8 mouse cellular contexts compared by ENCODE assay signal in the genomic region with DNA sequence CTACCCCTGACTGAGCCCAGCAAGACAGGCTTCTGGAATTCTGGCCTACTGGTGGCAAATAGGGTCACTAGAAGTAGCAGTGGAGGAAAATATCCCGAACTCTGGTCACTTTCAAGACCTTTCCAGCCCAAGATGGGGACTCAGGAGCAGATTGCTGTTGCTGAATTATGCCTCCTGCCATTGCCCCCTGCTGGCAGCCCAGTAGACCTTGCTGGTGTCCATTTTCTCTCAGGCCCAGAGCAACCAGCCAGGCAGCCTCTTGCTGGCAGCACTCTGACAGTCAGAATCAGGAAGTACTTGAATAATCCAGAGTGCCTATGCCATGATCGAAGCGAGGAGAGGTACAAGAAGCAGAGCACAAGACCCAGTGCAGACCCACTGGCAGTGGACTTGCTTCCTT. TPM values are rescaled to one million over a fixed set of nuclear protein-coding genes. Genes with fewer than 3 reads are reported as not detected.
DNase-seq lines count a peak whose midpoint lies in the region; ATAC-seq and TF ChIP-seq lines count a peak whose summit lies in the region.
"Had no signal": no experiment of that assay in that cellular context is flagged by ENCODE, and none has a peak within 500 bp of the region (broad histone marks: within the 10 kb centered on the region; RNA-seq: fewer than 3 reads in every experiment).

No protein-coding gene starts in this region.

- WGBS in liver, adult 2 months: 60% methylated on average over 3 of the region's 3 CpGs
- WGBS in liver, embryonic 12.5 days (ENCODE audit: insufficient replicate concordance): 30% methylated on average over 3 of the region's 3 CpGs
- WGBS in intestine, postnatal 0 days: 39% methylated on average over 3 of the region's 3 CpGs

- peaks cover 2% of the 10 kb centered on the region; the same call in 1 of the 2 replicates for H3K4me1 ChIP-seq in liver, adult 2 months (ENCODE audit: control insufficient read depth, insufficient read depth, low read length)
- H3K4me1 ChIP-seq in liver, embryonic 12.5 days: 0 out of 2 replicates have a peak, but pooled peaks cover 7% of the 10 kb centered on the region
- peaks cover 15% of the 10 kb centered on the region for H3K4me1 ChIP-seq in bone marrow macrophage, adult 2 months (ENCODE audit: control insufficient read depth, insufficient read depth, low read length)
- H3K4me1 ChIP-seq in intestine, postnatal 0 days (replicated peaks; ENCODE audit: control insufficient read depth, insufficient read depth, low read length): no peaks in the 10 kb centered on the region
- H3K4me1 ChIP-seq: embryonic facial prominence, embryonic 15.5 days had no signal

- H3K27me3 ChIP-seq in liver, adult 2 months (ENCODE audit: control insufficient read depth, insufficient read depth, low read length): 0 out of 2 replicates have a peak, but pooled peaks cover 2% of the 10 kb centered on the region
- H3K27me3 ChIP-seq in liver, embryonic 12.5 days (replicated peaks): peaks cover 53% of the 10 kb centered on the region
- H3K27me3 ChIP-seq in intestine, postnatal 0 days (replicated peaks; ENCODE audit: control insufficient read depth, insufficient read depth, low read length): no peaks in the 10 kb centered on the region
- H3K27me3 ChIP-seq in splenic B cell, adult 2 months (ENCODE audit: control insufficient read depth, insufficient read depth, low read length, poor library complexity, severe bottlenecking): no peaks in the 10 kb centered on the region

- no peak overlapping the region for H3K27ac ChIP-seq in liver, adult 2 months (replicated peaks; ENCODE audit: insufficient read depth, low read depth, low read length)
- H3K27ac ChIP-seq in liver, embryonic 12.5 days: no peak overlapping the region
- peak overlapping the region; percentile 29 for H3K27ac ChIP-seq in bone marrow macrophage, adult 2 months (ENCODE audit: insufficient read depth, low read depth, low read length)
- no peak overlapping the region for H3K27ac ChIP-seq in intestine, postnatal 0 days (ENCODE audit: low read depth, low read length)
- H3K27ac ChIP-seq: embryonic facial prominence, embryonic 15.5 days had no signal

- peak; percentile 71 for TF ChIP-seq CTCF in liver, adult 2 months (IDR thresholded peaks at IDR 0.05; ENCODE audit: low read depth, low read length)
- TF ChIP-seq CTCF in bone marrow macrophage, adult 2 months (IDR thresholded peaks at IDR 0.05; ENCODE audit: low read depth, low read length): peak; percentile 49
- peak; percentile 73 for TF ChIP-seq CTCF in intestine, postnatal 0 days (IDR thresholded peaks at IDR 0.05; ENCODE audit: low read depth)

- H3K4me2 ChIP-seq in liver, embryonic 12.5 days: no peak overlapping the region
- no peak overlapping the region for H3K4me2 ChIP-seq in intestine, postnatal 0 days (replicated peaks; ENCODE audit: low read depth)
- H3K4me2 ChIP-seq: embryonic facial prominence, embryonic 15.5 days had no signal

- ATAC-seq in liver, embryonic 12.5 days: no peak
- ATAC-seq in intestine, postnatal 0 days: no peak

- H3K79me2 ChIP-seq in liver, adult 2 months (ENCODE audit: control insufficient read depth, insufficient read depth, low read length): no peaks in the 10 kb centered on the region

- TF ChIP-seq POLR2A in liver, adult 2 months (IDR thresholded peaks at IDR 0.05; ENCODE audit: extremely low read depth, insufficient read depth, low read length): no peak
- no peak for TF ChIP-seq POLR2A in bone marrow macrophage, adult 2 months (IDR thresholded peaks at IDR 0.05; ENCODE audit: borderline replicate concordance, low read depth, low read length)

- no peak overlapping the region for H3K4me3 ChIP-seq in liver, adult 2 months (ENCODE audit: insufficient read depth, low read depth, low read length)
- no peak overlapping the region for H3K4me3 ChIP-seq in liver, embryonic 12.5 days
- H3K4me3 ChIP-seq in bone marrow macrophage, adult 2 months (ENCODE audit: insufficient read depth, low read length): no peak overlapping the region
- no peak overlapping the region for H3K4me3 ChIP-seq in intestine, postnatal 0 days (ENCODE audit: low read depth, low read length)
- H3K4me3 ChIP-seq: embryonic facial prominence, embryonic 15.5 days had no signal

- DNase-seq in liver, adult 2 months (ENCODE audit: extremely low read depth, low read depth, low spot score): peak; percentile 19
- DNase-seq in splenic B cell, adult 2 months (ENCODE audit: low read depth, low spot score): peak; percentile 58
- DNase-seq in layer of hippocampus, adult 9-11 months: no peak
- DNase-seq in layer of hippocampus, adult 8-10 months (ENCODE audit: low spot score in 2 of 2): no peak

- H3K9ac ChIP-seq in liver, adult 2 months (ENCODE audit: low read depth, low read length): no peak overlapping the region
- H3K9ac ChIP-seq in liver, embryonic 12.5 days: no peak overlapping the region
- H3K9ac ChIP-seq in intestine, postnatal 0 days (ENCODE audit: low read depth, low read length): no peak overlapping the region
- H3K9ac ChIP-seq: embryonic facial prominence, embryonic 15.5 days had no signal

- H3K9me3 ChIP-seq in liver, embryonic 12.5 days (replicated peaks): no peaks in the 10 kb centered on the region
- no peaks in the 10 kb centered on the region for H3K9me3 ChIP-seq in intestine, postnatal 0 days (ENCODE audit: control insufficient read depth)
- H3K9me3 ChIP-seq: embryonic facial prominence, embryonic 15.5 days had no signal

- no peaks in the 10 kb centered on the region for H3K36me3 ChIP-seq in liver, adult 2 months (ENCODE audit: control insufficient read depth, insufficient read depth, low read length)
- no peaks in the 10 kb centered on the region for H3K36me3 ChIP-seq in liver, embryonic 12.5 days
- H3K36me3 ChIP-seq in intestine, postnatal 0 days (ENCODE audit: control insufficient read depth, insufficient read depth): no peaks in the 10 kb centered on the region
- H3K36me3 ChIP-seq in splenic B cell, adult 2 months (ENCODE audit: control insufficient read depth, insufficient read depth, low read length, poor library complexity, severe bottlenecking): no peaks in the 10 kb centered on the region
- H3K36me3 ChIP-seq: embryonic facial prominence, embryonic 15.5 days had no signal

RNA-seq across cellular contexts. Expression of gene Pnck, which starts 4.4 kb away (rescaled TPM):
- total RNA-seq in liver, adult 2 months (2014; rRNA removed): not detected in 2 replicates
- polyA plus RNA-seq in liver, adult 2 months (2012; rRNA removed): 0.07 TPM in 1 of 2 replicates, not detected in the other
- 1.2 and 1.4 TPM in 2 replicates for polyA plus RNA-seq in liver, embryonic 12.5 days (2016; fragmentation: Nextera tagmentation; extraction: Ambion mirVana)
- not detected in 2 replicates for polyA plus RNA-seq in bone marrow macrophage, adult 2 months (2012; ENCODE audit: insufficient read depth, insufficient read length, missing spikeins)
- 8.5 and 9.4 TPM in 2 replicates for polyA plus RNA-seq in intestine, postnatal 0 days (2015; fragmentation: Nextera tagmentation; extraction: Ambion mirVana)
- 100 to 1,000 TPM; 115 to 126 (median 117) TPM for total RNA-seq in layer of hippocampus, adult 8-10 months (2022)

RNA-seq across cellular contexts. Expression of gene Dusp9, which starts 16.3 kb away (rescaled TPM):
- total RNA-seq in liver, adult 2 months (2014; rRNA removed): 0.07 TPM in 1 of 2 replicates, not detected in the other
- 0.04 TPM in 1 of 2 replicates, not detected in the other for polyA plus RNA-seq in liver, adult 2 months (2012; rRNA removed)
- polyA plus RNA-seq in liver, embryonic 12.5 days (2016; fragmentation: Nextera tagmentation; extraction: Ambion mirVana): 55.2 and 56.5 TPM in 2 replicates
- polyA plus RNA-seq in bone marrow macrophage, adult 2 months (2012; ENCODE audit: insufficient read depth, insufficient read length, missing spikeins): not detected in 2 replicates
- polyA plus RNA-seq in intestine, postnatal 0 days (2015; fragmentation: Nextera tagmentation; extraction: Ambion mirVana): 2.2 and 2.7 TPM in 2 replicates
- total RNA-seq in layer of hippocampus, adult 8-10 months (2022): under 1 TPM; 0.28 to 0.58 (median 0.38) TPM

RNA-seq across cellular contexts. Expression of gene Slc6a8, which starts 17.4 kb away (rescaled TPM):
- total RNA-seq in liver, adult 2 months (2014; rRNA removed): 1.0 and 2.6 TPM in 2 replicates
- polyA plus RNA-seq in liver, adult 2 months (2012; rRNA removed): 2.3 and 5.2 TPM in 2 replicates
- 1.3 and 1.8 TPM in 2 replicates for polyA plus RNA-seq in liver, embryonic 12.5 days (2016; fragmentation: Nextera tagmentation; extraction: Ambion mirVana)
- 39.8 and 41.2 TPM in 2 replicates for polyA plus RNA-seq in bone marrow macrophage, adult 2 months (2012; ENCODE audit: insufficient read depth, insufficient read length, missing spikeins)
- 46.8 and 50.9 TPM in 2 replicates for polyA plus RNA-seq in intestine, postnatal 0 days (2015; fragmentation: Nextera tagmentation; extraction: Ambion mirVana)
- total RNA-seq in layer of hippocampus, adult 8-10 months (2022): 100 to 1,000 TPM; 101 to 115 (median 108) TPM

Comparison
In these comparisons a context has a peak if more than half of its experiments do, and no peak if none do; other contexts are left out.
1. RNA of gene Dusp9, which starts 16.3 kb away (polyA plus RNA-seq): 55.2 to 56.5 TPM in liver, embryonic 12.5 days; 2.2 to 2.7 TPM in intestine, postnatal 0 days, not detected in bone marrow macrophage, adult 2 months and 0.04 TPM in liver, adult 2 months; every median in the first group is over 10 times any median in the second.
2. DNase-seq: peak in liver, adult 2 months (single experiment) and splenic B cell, adult 2 months (single experiment); none in layer of hippocampus, adult 9-11 months (single experiment) and layer of hippocampus, adult 8-10 months (0 of 2).
3. Peak in every context shown above with its lines, with median percentiles within 50 percentile points of each other: CTCF ChIP-seq.